Mouse (Mus musculus) testis, adult 2 months (tissue): Measurements from ENCODE around the gene Lmtk3. TPM values are rescaled to one million over a fixed set of nuclear protein-coding genes. Genes with fewer than 3 reads are reported as not detected.

Source experiments
- H3K27ac ChIP-seq: fragments of 200-500 bp; 2 replicates; pipeline ENCODE4 v1.5.1; 2012; ENCODE audit warnings: low read depth, low read length; ENCODE audit not compliant: control insufficient read depth, insufficient read depth
- H3K27me3 ChIP-seq: fragments of 200-500 bp; 2 replicates; pipeline ENCODE4 v1.6.1; 2012; ENCODE audit warnings: mild to moderate bottlenecking, low read length, moderate library complexity; ENCODE audit not compliant: control insufficient read depth, insufficient read depth
- H3K36me3 ChIP-seq: fragments of 200-500 bp; 2 replicates; pipeline ENCODE4 v1.6.1; 2012; ENCODE audit warnings: mild to moderate bottlenecking, low read length; ENCODE audit not compliant: control insufficient read depth, insufficient read depth
- H3K4me1 ChIP-seq: fragments of 200-500 bp; 2 replicates; pipeline ENCODE4 v1.6.1; 2012; ENCODE audit warnings: low read length; ENCODE audit not compliant: control insufficient read depth, insufficient read depth
- H3K4me3 ChIP-seq: fragments of 200-500 bp; 2 replicates; pipeline ENCODE4 v1.5.1; 2012; ENCODE audit warnings: low read depth, mild to moderate bottlenecking, low read length, moderate library complexity, mixed read lengths; ENCODE audit not compliant: control insufficient read depth
- CTCF ChIP-seq: fragments of 200-500 bp; IDR thresholded peaks from 2 replicates; pipeline ENCODE4 v1.5.1; 2012; ENCODE audit warnings: low read depth, mild to moderate bottlenecking, inconsistent platforms, low read length, moderate library complexity; ENCODE audit not compliant: control insufficient read depth, insufficient read depth, insufficient replicate concordance
- POLR2A ChIP-seq: fragments of 200-500 bp; IDR thresholded peaks from 2 replicates; pipeline ENCODE4 v1.6.1; 2012; ENCODE audit warnings: low read depth, mild to moderate bottlenecking, inconsistent platforms, low read length, moderate library complexity; ENCODE audit not compliant: control insufficient read depth
- polyA plus RNA-seq: library from polyadenylated mRNA; depleted of rRNA; stranded (reverse); fragments of >200 nt; gene quantifications from 2 replicates; pipeline ENCODE4 v1.2.3, GENCODE M21; 2012; rRNA removed

Lmtk3 gene
- polyA plus RNA-seq = 23.1 and 26.1 TPM in 2 replicates

DNA sequence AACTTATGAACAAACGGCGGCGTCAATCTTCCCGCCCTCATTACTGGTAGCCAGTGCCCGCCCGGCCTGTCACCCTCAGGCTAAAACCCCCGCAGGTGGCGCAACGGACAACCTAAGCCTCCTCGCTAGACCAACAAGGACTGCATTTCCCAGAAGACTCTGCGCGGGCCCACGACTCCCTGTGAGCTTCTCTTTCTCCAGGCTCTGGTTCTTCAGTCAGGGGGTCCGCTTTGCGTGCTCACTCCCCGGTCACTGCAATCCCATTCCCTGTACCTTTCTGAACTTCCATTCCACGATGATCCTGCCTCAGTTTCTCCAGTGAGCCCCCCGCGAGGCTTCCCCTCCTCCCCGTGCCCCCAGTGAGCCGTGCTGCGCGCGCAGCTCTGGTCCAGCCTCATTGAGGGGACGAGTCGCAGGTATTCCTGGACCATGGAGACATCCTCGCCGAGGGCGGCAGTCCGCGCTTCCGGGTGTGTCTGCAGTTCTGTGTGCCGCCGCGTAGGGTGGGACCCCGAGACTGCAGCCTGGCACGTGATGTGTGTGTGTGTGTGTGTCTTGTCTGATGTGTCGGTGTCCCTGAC is at the start of gene Lmtk3:
TSS of gene Lmtk3 (plus strand) at position 228 of the 581 bp plus-strand sequence.
- peaks cover 38% of the 10 kb centered on the region for H3K4me1 ChIP-seq
- H3K4me3 ChIP-seq = peak within 1 kb of the TSS; percentile 83
- TF ChIP-seq POLR2A = no peak; the same call in 1 of the 2 replicates
- TF ChIP-seq CTCF = no peak
- no peaks in the 10 kb centered on the region for H3K27me3 ChIP-seq
- peak within 1 kb of the TSS; percentile 10; the same call in 1 of the 2 replicates for H3K27ac ChIP-seq
- no peaks in the 10 kb centered on the region for H3K36me3 ChIP-seq

DNA sequence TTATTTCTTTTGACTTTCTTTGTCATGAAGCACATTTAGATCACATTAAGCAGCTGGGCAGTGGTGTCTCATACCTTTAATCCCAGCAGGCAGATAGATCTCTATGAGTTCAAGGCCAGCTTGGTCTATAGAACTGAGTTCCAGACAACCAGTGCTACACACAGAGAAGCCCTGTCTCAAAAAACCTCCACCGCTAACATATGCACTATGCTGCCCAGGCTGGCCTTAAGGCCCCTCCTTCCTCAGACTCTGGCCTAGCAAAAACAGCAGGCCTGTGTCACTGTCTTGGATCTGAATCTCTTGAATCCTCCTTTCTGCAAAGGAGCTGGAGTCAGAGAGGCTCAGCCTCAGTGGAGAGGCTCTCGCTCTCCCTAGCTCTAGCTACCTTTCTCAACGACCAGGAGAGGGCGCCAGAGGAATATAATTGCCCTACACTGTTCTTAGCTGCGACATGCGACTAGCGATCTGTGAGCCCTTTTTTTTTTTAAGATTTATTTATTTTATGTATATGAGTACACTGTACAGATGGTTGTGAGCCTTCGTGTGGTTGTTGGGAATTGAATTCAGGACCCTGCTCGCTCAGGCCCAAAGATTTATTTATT is 44.3 kb upstream of the Lmtk3 start:
- no peak overlapping the region for H3K27ac ChIP-seq
- H3K36me3 ChIP-seq = no peaks in the 10 kb centered on the region
- no peaks in the 10 kb centered on the region for H3K27me3 ChIP-seq
- peak; percentile 64; the same call in 1 of the 2 replicates for TF ChIP-seq CTCF
- TF ChIP-seq POLR2A = no peak
- H3K4me3 ChIP-seq = no peak overlapping the region
- no peaks in the 10 kb centered on the region; the same call in 1 of the 2 replicates for H3K4me1 ChIP-seq

DNA sequence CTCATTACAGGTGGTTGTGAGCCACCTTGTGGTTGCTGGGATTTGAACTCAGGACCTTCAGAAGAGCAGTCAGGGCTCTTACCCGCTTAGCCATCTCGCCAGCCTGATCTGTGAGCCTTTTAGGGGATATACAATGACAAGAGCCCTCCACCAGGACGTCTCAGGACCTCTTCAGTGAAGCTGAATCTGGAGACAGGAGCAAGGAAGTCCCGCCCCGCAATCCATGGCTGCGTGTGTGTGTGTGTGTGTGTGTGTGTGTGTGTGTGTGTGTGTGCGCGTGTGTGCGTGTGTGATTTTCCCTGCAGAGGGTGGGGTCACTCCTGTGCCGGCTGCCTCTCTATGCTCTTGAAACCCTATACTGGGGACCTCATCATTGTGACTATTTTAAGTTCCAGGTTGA is 43.7 kb upstream of the Lmtk3 start:
- H3K27ac ChIP-seq = no peak overlapping the region
- no peaks in the 10 kb centered on the region for H3K27me3 ChIP-seq
- no peak overlapping the region for H3K4me3 ChIP-seq
- no peaks in the 10 kb centered on the region; the same call in 1 of the 2 replicates for H3K4me1 ChIP-seq
- H3K36me3 ChIP-seq = no peaks in the 10 kb centered on the region
- TF ChIP-seq POLR2A (no peak), CTCF (no peak)

- Histone ChIP-seq H3K4me1 (no peaks in the 10 kb centered on the region), H3K36me3 (no peaks in the 10 kb centered on the region), H3K4me3 (no peak overlapping the region), H3K27me3 (no peaks in the 10 kb centered on the region), H3K27ac (peak overlapping the region; percentile 33; the same call in 1 of the 2 replicates)
- no peak for TF ChIP-seq POLR2A
These were observed 42.2 kb upstream of the Lmtk3 start for GRCm38 (mm10) chr7:45741308-45741707.

- Histone ChIP-seq H3K4me1 (no peaks in the 10 kb centered on the region), H3K27me3 (no peaks in the 10 kb centered on the region), H3K27ac (no peak overlapping the region), H3K4me3 (no peak overlapping the region), H3K36me3 (no peaks in the 10 kb centered on the region)
- TF ChIP-seq CTCF (no peak), POLR2A (0 out of 2 replicates have a peak, but pooled peaks have one; percentile 36)
These were observed 41.8 kb upstream of the Lmtk3 start for GRCm38 (mm10) chr7:45741777-45742176.

DNA sequence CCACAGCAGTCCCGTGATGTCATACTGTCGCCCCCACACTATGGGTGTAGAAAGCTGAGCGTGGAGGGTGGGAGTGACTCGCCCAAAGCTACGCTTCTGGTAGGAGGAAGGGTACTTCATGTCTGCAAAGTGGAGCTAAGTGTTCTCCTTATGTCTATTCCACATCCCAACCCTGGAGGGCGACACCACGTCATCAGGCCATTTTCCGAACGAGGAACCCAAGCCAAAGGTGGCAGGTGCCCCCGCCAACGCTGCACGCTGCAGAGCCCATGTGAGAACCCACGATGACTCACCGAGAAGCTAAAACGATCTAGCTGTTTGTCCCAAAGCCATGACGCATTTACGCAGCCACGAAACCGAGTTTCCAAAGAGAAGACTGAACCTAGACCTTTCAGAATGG is 41.2 kb upstream of the Lmtk3 start:
- Histone ChIP-seq H3K36me3 (no peaks in the 10 kb centered on the region), H3K27ac (no peak overlapping the region), H3K4me1 (no peaks in the 10 kb centered on the region), H3K27me3 (no peaks in the 10 kb centered on the region), H3K4me3 (no peak overlapping the region)
- TF ChIP-seq CTCF (no peak), POLR2A (no peak)

DNA sequence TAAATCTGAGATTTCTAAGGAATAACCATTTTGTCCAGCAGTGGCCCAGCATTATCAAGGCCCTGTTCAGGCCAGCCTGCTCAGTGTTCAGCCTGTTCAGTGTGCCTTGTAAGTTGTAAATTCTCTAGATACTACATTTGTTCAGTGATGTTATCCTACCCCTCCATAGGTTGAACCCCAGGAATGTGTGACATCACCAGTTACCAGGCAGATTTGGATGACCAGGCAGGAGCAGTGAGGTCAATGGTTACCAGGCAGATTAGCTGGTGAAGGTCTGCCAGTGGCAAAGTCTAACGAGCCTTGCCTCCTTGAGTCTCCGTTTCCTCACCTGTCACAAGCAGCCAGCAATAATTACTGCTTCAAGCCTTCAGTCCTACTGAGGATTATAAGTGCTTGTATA is 39.2 kb upstream of the Lmtk3 start:
- no peak for TF ChIP-seq CTCF
- TF ChIP-seq POLR2A = no peak
- H3K36me3 ChIP-seq = no peaks in the 10 kb centered on the region
- no peak overlapping the region for H3K4me3 ChIP-seq
- no peak overlapping the region for H3K27ac ChIP-seq
- no peaks in the 10 kb centered on the region for H3K27me3 ChIP-seq
- no peaks in the 10 kb centered on the region for H3K4me1 ChIP-seq

GRCm38 (mm10) chr7:45746518-45746917 is 37.0 kb upstream of the Lmtk3 start:
- TF ChIP-seq CTCF (peak; percentile 80; the same call in 1 of the 2 replicates), POLR2A (no peak)
- no peak overlapping the region for H3K27ac ChIP-seq
- no peaks in the 10 kb centered on the region for H3K36me3 ChIP-seq
- H3K4me1 ChIP-seq = no peaks in the 10 kb centered on the region
- no peaks in the 10 kb centered on the region for H3K27me3 ChIP-seq
- no peak overlapping the region for H3K4me3 ChIP-seq
